Mouse (Mus musculus) right cerebral cortex, postnatal 14 days (tissue): ENCODE measurements around the gene Trim39.
A peak's percentile ranks its signal among the peaks of the same experiment; 100 is the strongest.
"Not testable (repeated sequence)": the region's sequence is repeated elsewhere in the genome, so short reads cannot be mapped to it uniquely, and the experiment has no call there.

Experiments used
- DNase-seq: peaks from one replicate; pipeline ENCODE4 v3.0.0; 2022

The Trim39 gene

GRCm38 (mm10) chr17:36245741-36246140 lies 26.3 kb downstream of the Trim39 start:
- DNase-seq = no peak

GRCm38 (mm10) chr17:36244031-36244430 lies 28.0 kb downstream of the Trim39 start:
- no peak for DNase-seq

- DNase-seq = no peak
Observed at GRCm38 (mm10) chr17:36240637-36241213, 31.3 kb downstream of the Trim39 start.

- no peak for DNase-seq
Observed at GRCm38 (mm10) chr17:36237321-36237921, 34.6 kb downstream of the Trim39 start.

DNA sequence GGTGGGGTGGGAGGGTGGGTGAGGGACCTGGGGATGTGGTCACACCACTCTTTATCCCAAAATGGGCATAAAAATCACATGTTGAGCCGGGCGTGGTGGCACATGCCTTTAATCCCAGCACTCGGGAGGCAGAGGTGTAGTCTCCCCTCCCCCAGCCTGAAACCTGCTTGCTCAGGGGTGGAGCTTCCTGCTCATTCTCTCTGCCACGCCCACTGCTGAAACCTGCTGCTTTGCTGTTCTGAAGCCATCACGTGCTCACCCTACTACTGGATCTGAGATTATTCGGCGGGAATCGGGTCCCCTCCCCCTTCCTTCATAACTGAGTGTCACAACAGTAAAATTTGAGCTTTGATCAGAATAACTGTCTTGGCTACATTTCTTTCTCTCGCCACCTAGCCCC lies 36.7 kb downstream of the Trim39 start:
- not testable (repeated sequence) for DNase-seq

DNA sequence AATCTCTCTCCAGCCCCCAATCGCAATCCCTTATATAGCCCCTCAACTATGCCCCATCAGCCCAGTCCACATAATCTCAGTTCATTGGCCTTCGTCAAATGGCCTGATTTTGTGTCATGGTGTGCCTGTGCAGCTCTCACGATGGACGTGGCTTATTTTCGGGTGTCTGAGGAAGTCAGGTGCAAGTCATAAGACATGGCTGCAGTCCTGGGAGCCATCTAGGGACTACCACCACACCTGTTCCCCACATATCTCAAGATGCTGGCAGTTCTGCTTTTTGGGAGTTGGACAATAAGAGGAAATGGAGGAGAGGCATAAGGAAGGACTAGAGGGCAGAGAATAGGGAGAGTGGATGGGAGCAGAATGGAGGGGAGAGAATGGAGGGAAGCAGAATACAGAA lies 38.5 kb downstream of the Trim39 start:
- no peak for DNase-seq

DNA sequence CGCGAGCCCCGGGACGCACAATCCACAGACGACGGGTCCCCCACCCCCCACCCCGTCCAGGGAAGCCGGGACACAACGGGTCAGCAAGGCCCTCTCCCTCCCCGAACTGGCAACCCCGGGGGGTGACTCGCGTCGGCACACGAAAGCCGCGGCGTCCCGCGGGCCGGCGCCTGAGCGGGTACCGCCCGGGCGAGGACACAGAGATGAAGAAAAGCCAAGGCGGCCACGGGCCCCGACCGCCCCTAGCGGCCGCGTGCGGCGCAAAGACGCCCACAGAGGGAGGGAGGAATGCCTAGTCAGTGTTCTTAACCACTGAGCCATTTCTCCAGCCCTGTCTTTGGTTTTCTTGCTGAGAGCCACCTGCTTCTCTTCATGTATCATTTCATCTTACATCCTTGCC lies 40.7 kb downstream of the Trim39 start:
- peak; percentile 73 for DNase-seq

DNA sequence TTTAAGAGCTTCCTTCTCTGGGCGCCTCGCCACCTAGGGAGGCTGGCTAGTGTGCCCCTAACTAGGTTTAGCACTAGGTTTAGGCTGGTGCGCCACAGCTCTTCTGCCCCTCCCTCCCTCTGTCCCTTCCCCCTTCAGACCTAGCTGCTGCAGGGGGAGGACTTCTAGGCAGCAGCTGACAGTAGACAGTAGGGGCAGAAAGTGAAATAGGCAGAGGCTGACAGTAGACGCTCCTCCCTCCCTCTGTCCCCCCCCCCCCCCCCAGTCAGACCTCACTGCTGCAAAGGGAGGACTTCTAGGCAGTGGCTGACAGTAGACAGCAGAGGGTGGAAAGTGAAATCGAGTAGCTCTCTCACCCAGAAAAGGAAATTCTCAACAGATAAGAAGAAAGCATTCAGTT lies 43.0 kb downstream of the Trim39 start:
- no peak for DNase-seq

GRCm38 (mm10) chr17:36226921-36227320 lies 45.1 kb downstream of the Trim39 start:
- DNase-seq = no peak

DNA sequence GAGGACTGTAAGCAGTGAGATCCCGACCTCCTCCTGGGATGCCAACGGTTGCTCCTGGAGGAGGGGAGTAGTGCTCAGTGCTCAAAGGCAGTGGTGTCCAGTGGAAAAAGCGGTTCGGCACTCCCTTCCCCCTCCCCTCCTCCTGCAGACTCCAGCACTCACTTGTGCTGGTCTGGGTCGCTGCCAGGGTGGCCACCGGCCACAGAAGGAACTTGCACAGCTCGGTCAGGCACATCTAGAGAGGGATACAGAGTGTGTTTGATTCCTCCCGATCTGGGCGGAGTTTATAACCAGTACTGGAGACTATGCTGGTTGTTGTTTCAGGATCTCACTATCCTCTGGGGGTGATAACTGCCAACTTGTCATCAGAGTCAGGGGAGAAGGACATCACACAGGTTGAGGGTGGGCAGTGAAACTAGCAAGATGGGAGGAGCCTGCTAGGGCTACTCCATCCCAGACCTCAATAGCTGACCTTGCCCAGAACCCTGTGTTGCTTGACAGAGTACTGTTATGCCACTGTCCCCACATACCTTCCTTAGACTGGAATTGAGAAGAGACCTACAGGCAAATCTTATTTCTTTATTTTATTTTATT lies 46.7 kb downstream of the Trim39 start:
- peak; percentile 8 for DNase-seq

- DNase-seq = no peak
Observed at GRCm38 (mm10) chr17:36224451-36224850, 47.6 kb downstream of the Trim39 start.

DNA sequence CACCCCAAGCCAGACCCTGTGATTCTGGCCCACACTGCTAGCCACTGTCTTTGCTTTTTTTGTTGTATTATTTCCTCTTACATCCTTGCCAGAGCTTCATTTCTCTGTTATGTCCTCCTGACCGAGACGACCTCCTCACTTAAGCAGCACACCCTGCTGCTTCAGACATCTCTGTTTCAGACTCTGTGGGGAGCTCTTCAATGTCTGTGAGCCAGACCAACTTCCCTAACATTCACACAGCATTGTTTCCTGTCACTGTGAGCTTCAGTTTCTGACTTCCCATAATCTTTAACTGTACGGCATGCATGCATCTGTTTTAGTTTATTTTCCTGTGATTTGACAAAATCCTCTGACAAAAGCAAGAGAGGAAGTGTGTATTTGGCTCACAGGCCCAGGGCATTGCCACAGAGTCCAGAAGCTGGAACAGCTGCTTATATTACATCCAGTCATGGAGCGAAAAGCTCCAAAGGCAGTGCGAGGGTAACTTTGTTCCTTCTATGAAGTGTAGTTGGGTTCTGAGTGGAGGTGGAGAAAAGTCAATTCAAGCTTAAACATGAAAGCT lies 53.4 kb downstream of the Trim39 start:
- DNase-seq = no peak

DNA sequence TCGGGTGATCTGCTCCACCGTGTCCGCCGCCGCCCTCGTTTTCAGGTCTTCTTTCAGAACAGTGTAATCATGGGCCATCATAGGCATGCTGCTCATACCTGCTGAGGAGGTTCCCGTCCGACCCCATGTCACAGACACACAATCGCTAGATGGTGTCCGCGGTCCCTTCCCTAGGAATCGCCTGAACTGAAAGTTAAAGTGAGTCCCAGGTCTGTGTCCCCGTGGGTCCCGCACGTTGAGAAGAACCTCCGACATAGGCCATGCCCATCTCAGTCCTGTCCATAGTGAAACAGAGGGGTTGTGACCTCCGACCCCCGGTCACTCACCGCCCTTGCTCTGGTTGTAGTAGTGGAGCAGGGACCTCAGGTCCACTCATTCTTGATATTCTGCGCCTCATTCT lies 56.5 kb downstream of the Trim39 start:
- DNase-seq = no peak
